Comparison of ENCODE assay signal across 9 mouse cellular contexts in the genomic region with DNA sequence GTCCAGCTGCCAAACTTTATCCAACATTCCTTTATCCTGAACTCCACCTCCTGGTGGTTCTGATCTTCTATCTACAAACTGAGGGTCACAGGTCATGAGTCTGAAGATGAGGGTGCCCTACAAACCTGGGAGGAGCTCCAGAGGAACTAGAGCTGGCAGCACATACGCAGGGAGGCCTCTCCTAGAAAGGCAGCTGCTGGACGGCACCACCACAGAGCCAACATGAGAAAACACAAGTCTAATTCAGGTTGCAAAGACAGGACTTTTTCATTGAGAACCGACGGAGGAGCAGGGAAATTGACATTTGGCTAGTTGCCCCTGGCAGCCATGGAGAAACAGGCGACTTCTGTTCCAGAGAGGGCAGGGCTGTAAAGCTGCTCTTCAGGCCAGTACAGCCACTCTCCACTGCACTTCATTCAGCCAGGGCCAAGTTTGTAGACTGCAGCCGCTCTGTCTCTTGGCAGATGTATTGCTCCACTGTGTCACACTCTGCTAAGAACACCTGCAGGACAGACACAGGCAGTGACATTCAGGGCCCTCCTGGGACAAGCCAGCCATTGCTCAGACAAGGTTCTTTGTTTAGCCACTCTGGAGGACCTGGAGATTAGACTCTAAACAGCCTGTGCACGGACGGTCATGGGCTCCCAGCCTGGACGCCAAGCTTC. TPM values are rescaled to one million over a fixed set of nuclear protein-coding genes. Genes with fewer than 3 reads are reported as not detected.
DNase-seq lines count a peak whose midpoint lies in the region; ATAC-seq and TF ChIP-seq lines count a peak whose summit lies in the region.
"Had no signal": no experiment of that assay in that cellular context is flagged by ENCODE, and none has a peak within 500 bp of the region (broad histone marks: within the 10 kb centered on the region; RNA-seq: fewer than 3 reads in every experiment).

No protein-coding gene starts in this region.

- 67% methylated on average over 9 of the region's 9 CpGs for WGBS in kidney, adult 2 months
- 82% methylated on average over 9 of the region's 9 CpGs for WGBS in kidney, embryonic 16.5 days
- 80% methylated on average over 9 of the region's 9 CpGs for WGBS in liver, embryonic 12.5 days (ENCODE audit: insufficient replicate concordance)

- TF ChIP-seq POLR2A in kidney, adult 2 months (IDR thresholded peaks at IDR 0.05; ENCODE audit: low read depth, low read length), result no peak

- H3K27ac ChIP-seq in kidney, adult 2 months (ENCODE audit: insufficient read depth, low read depth, low read length), result no peak overlapping the region
- H3K27ac ChIP-seq in kidney, embryonic 16.5 days (ENCODE audit: low read length), result no peak overlapping the region
- H3K27ac ChIP-seq in liver, embryonic 12.5 days, result no peak overlapping the region

- intact Hi-C loops in left cerebral cortex, postnatal 10 days (cut with DNase I), result no loop called here

- no peak overlapping the region for H3K4me2 ChIP-seq in kidney, embryonic 16.5 days (replicated peaks; ENCODE audit: low read depth, low read length)
- H3K4me2 ChIP-seq in liver, embryonic 12.5 days, result no peak overlapping the region

- no peak overlapping the region for H3K9ac ChIP-seq in kidney, embryonic 16.5 days (replicated peaks; ENCODE audit: low read length)
- no peak overlapping the region for H3K9ac ChIP-seq in liver, embryonic 12.5 days

- DNase-seq in kidney, adult 2 months, result peak; percentile 49
- DNase-seq in cerebellum, adult 9-10 months, result peak; percentile 17
- peak; percentile 47 for DNase-seq in gonadal fat pad, adult 2 months (ENCODE audit: low read depth)
- DNase-seq in left cerebral cortex, postnatal 10 days (ENCODE audit: extremely low spot score in 1 of 2, low spot score in 2 of 2), result peak; percentile 69 to 75
- DNase-seq in right cerebral cortex, postnatal 10 days (ENCODE audit: low spot score in 2 of 2), result peak; percentile 87 to 88
- no peak for DNase-seq in embryo, embryonic 11 days

- 0 out of 2 replicates have a peak, but pooled peaks cover 9% of the 10 kb centered on the region for H3K9me3 ChIP-seq in kidney, embryonic 16.5 days (ENCODE audit: low read length)
- peaks cover 11% of the 10 kb centered on the region for H3K9me3 ChIP-seq in liver, embryonic 12.5 days (replicated peaks)

- no peak for TF ChIP-seq CTCF in kidney, adult 2 months (conservative IDR thresholded peaks at IDR 0.05; ENCODE audit: insufficient read depth, insufficient read length, low read depth, low read length)

- no peak overlapping the region for H3K4me3 ChIP-seq in kidney, adult 2 months (ENCODE audit: insufficient read depth, low read depth, low read length)
- H3K4me3 ChIP-seq in kidney, embryonic 16.5 days (ENCODE audit: low read length), result no peak overlapping the region
- no peak overlapping the region for H3K4me3 ChIP-seq in liver, embryonic 12.5 days

- no peaks in the 10 kb centered on the region for H3K4me1 ChIP-seq in kidney, adult 2 months (ENCODE audit: control insufficient read depth, insufficient read depth, low read length)
- H3K4me1 ChIP-seq in kidney, embryonic 16.5 days (ENCODE audit: insufficient read depth, low read length), result no peaks in the 10 kb centered on the region
- peaks cover 15% of the 10 kb centered on the region for H3K4me1 ChIP-seq in liver, embryonic 12.5 days

- H3K36me3 ChIP-seq in kidney, adult 2 months (ENCODE audit: control insufficient read depth, insufficient read depth, low read length), result peaks cover 7% of the 10 kb centered on the region
- H3K36me3 ChIP-seq in kidney, embryonic 16.5 days (ENCODE audit: insufficient read depth, low read length), result peaks cover 75% of the 10 kb centered on the region
- peaks cover 96% of the 10 kb centered on the region for H3K36me3 ChIP-seq in liver, embryonic 12.5 days

- no peaks in the 10 kb centered on the region for H3K27me3 ChIP-seq in kidney, adult 2 months (replicated peaks; ENCODE audit: control insufficient read depth, insufficient read depth, low read length)
- no peaks in the 10 kb centered on the region for H3K27me3 ChIP-seq in kidney, embryonic 16.5 days (ENCODE audit: insufficient read depth, low read length)
- H3K27me3 ChIP-seq in liver, embryonic 12.5 days (replicated peaks), result no peaks in the 10 kb centered on the region
- H3K27me3 ChIP-seq: Patski had no signal

- no peak for ATAC-seq in kidney, embryonic 16.5 days (ENCODE audit: low FRiP score, low TSS enrichment)
- ATAC-seq in liver, embryonic 12.5 days, result no peak
- ATAC-seq: Patski had no signal

RNA-seq across cellular contexts. Expression of gene Bag1, which starts 11.8 kb away (rescaled TPM):
- polyA plus RNA-seq in kidney, adult 2 months (2012; rRNA removed), result 133 and 162 TPM in 2 replicates
- polyA plus RNA-seq in kidney, embryonic 16.5 days (2015; fragmentation: Nextera tagmentation; extraction: Ambion mirVana), result 210 and 215 TPM in 2 replicates
- polyA plus RNA-seq in gonadal fat pad, adult 2 months (2012; rRNA removed), result 123 and 165 TPM in 2 replicates
- 100 to 1,000 TPM; 167 to 168 TPM for total RNA-seq in left cerebral cortex, postnatal 10 days (2021)
- polyA plus RNA-seq in liver, embryonic 12.5 days (2016; fragmentation: Nextera tagmentation; extraction: Ambion mirVana), result 185 and 192 TPM in 2 replicates

RNA-seq across cellular contexts. Expression of gene Chmp5, which starts 11.9 kb away (rescaled TPM):
- 25.7 and 41.9 TPM in 2 replicates for polyA plus RNA-seq in kidney, adult 2 months (2012; rRNA removed)
- polyA plus RNA-seq in kidney, embryonic 16.5 days (2015; fragmentation: Nextera tagmentation; extraction: Ambion mirVana), result 120 and 123 TPM in 2 replicates
- 26.3 and 35.6 TPM in 2 replicates for polyA plus RNA-seq in gonadal fat pad, adult 2 months (2012; rRNA removed)
- total RNA-seq in left cerebral cortex, postnatal 10 days (2021), result 10 to 100 TPM; 66.9 to 71.9 TPM
- polyA plus RNA-seq in liver, embryonic 12.5 days (2016; fragmentation: Nextera tagmentation; extraction: Ambion mirVana), result 48.6 and 48.7 TPM in 2 replicates

RNA-seq across cellular contexts. Expression of gene Spink4, which starts 16.5 kb away (rescaled TPM):
- polyA plus RNA-seq in kidney, adult 2 months (2012; rRNA removed), result 2.6 and 3.2 TPM in 2 replicates
- polyA plus RNA-seq in kidney, embryonic 16.5 days (2015; fragmentation: Nextera tagmentation; extraction: Ambion mirVana), result not detected in 2 replicates
- 10.0 and 20.8 TPM in 2 replicates for polyA plus RNA-seq in gonadal fat pad, adult 2 months (2012; rRNA removed)
- not detected for total RNA-seq in left cerebral cortex, postnatal 10 days (2021)
- 0.58 TPM in 1 of 2 replicates, not detected in the other for polyA plus RNA-seq in liver, embryonic 12.5 days (2016; fragmentation: Nextera tagmentation; extraction: Ambion mirVana)
- polyA plus RNA-seq: Patski had no signal

RNA-seq across cellular contexts. Expression of gene Nfx1, which starts 34.4 kb away (rescaled TPM):
- 24.3 and 25.8 TPM in 2 replicates for polyA plus RNA-seq in kidney, adult 2 months (2012; rRNA removed)
- polyA plus RNA-seq in kidney, embryonic 16.5 days (2015; fragmentation: Nextera tagmentation; extraction: Ambion mirVana), result 92.0 and 94.7 TPM in 2 replicates
- 37.9 and 43.0 TPM in 2 replicates for polyA plus RNA-seq in gonadal fat pad, adult 2 months (2012; rRNA removed)
- total RNA-seq in left cerebral cortex, postnatal 10 days (2021), result 10 to 100 TPM; 58.8 to 59.4 TPM
- polyA plus RNA-seq in liver, embryonic 12.5 days (2016; fragmentation: Nextera tagmentation; extraction: Ambion mirVana), result 53.5 and 55.7 TPM in 2 replicates
